Mouse (Mus musculus): ENCODE data around the gene Mrpl52. TPM values are rescaled to one million over a fixed set of nuclear protein-coding genes. Genes with fewer than 3 reads are reported as not detected.

The Mrpl52 gene
- polyA plus RNA-seq, 2 experiments: 177 to 218 TPM

DNA sequence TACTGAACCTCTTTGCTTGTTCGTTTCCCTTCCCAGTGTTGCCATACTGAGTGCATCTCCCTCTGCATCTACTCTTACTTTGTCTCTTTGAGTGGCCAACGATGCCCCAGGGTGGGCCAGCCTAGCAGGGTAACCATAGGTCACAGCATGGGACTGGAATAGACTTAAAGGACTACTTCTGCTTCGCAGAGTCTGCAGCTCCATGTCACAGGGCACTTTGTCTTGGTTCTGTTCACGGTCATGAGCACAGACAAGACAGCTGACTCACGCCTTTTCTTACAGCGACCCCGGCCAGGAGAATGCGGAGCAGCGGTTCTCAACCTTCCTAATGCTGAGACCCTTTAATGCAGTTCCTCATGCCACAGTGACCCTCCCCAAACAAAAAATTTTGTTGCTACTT is 44.1 kb upstream of the Mrpl52 start:
- no peak overlapping the region for H3K27ac ChIP-seq
- peaks cover 0 to 22% of the 10 kb centered on the region in 2 experiments; a peak in 2 of 4 replicates for H3K4me1 ChIP-seq (replicated peaks; ENCODE audit: control insufficient read depth in 2 of 2, insufficient read depth in 2 of 2, low read length in 1 of 2)

DNA sequence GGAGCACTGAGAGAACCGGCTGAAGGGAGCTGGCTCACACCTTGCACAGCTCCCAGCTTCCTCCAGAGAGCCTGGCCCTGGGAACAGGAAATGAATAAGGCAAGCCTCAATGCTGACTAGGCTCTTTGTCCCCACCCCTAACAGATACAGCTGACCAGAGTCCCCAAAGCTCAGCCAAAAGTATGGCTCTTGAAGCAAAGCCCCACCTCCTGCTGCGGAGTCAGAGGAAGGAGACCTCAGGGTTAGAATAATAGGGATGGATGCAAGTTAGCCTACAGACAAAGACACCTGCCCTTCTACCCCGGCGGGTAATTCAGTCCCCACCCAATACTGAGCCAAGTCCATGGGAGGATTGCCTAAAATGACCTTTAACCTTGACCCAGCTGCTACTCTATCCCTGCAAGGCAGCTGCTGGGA is 43.3 kb upstream of the Mrpl52 start:
- TF ChIP-seq CTCF (IDR thresholded peaks at IDR 0.05; ENCODE audit: low read depth): no peak
- TF ChIP-seq EP300 (IDR thresholded peaks at IDR 0.05; ENCODE audit: low read depth): no peak
- ATAC-seq (ENCODE audit: insufficient read depth) (peak; percentile 54), DNase-seq (ENCODE audit: low read depth in 3 of 3, low spot score in 3 of 3) (peak in 1 of 3 experiments; percentile 11)
- H3K9ac ChIP-seq (replicated peaks): no peak overlapping the region
- no peak overlapping the region for H3K4me3 ChIP-seq (ENCODE audit: insufficient read depth in 1 of 2, low read depth in 2 of 2, low read length in 2 of 2)
- no peaks in the 10 kb centered on the region for H3K36me3 ChIP-seq (replicated peaks; ENCODE audit: control insufficient read depth, insufficient read depth, low read depth)
- no peaks in the 10 kb centered on the region for H3K9me3 ChIP-seq (ENCODE audit: control insufficient read depth, low read length)
- 22% methylated on average over 4 of the region's 4 CpGs for WGBS (ENCODE audit: insufficient replicate concordance)
- no peaks in the 10 kb centered on the region for H3K27me3 ChIP-seq (ENCODE audit: control insufficient read depth, insufficient read depth, low read length)
- H3K4me1 ChIP-seq (replicated peaks; ENCODE audit: control insufficient read depth in 2 of 2, insufficient read depth in 2 of 2, low read length in 1 of 2): peaks cover 0 to 22% of the 10 kb centered on the region in 2 experiments; a peak in 2 of 4 replicates
- no peak overlapping the region for H3K27ac ChIP-seq
- H3K4me2 ChIP-seq (ENCODE audit: low read depth): no peak overlapping the region

More for the DNA sequence above, 44.1 kb upstream of the Mrpl52 start:
- no peak for ATAC-seq (ENCODE audit: insufficient read depth)
- Histone ChIP-seq H3K4me2 (ENCODE audit: low read depth) (no peak overlapping the region), H3K9me3 (ENCODE audit: control insufficient read depth, low read length) (no peaks in the 10 kb centered on the region), H3K4me3 (ENCODE audit: insufficient read depth in 1 of 2, low read depth in 2 of 2, low read length in 2 of 2) (no peak overlapping the region), H3K27me3 (ENCODE audit: control insufficient read depth, insufficient read depth, low read length) (no peaks in the 10 kb centered on the region), H3K9ac (replicated peaks) (no peak overlapping the region), H3K36me3 (replicated peaks; ENCODE audit: control insufficient read depth, insufficient read depth, low read depth) (no peaks in the 10 kb centered on the region)
- no peak for TF ChIP-seq CTCF (IDR thresholded peaks at IDR 0.05; ENCODE audit: low read depth)
- WGBS (ENCODE audit: insufficient replicate concordance): 61% methylated on average over 9 of the region's 9 CpGs
- no peak for DNase-seq (ENCODE audit: low read depth in 3 of 3, low spot score in 3 of 3)

- H3K36me3 ChIP-seq (replicated peaks; ENCODE audit: control insufficient read depth, insufficient read depth, low read depth): no peaks in the 10 kb centered on the region
- H3K27me3 ChIP-seq (ENCODE audit: control insufficient read depth, insufficient read depth, low read length): no peaks in the 10 kb centered on the region
- ATAC-seq (ENCODE audit: insufficient read depth) (peak; percentile 22; the same call in 1 of the 2 replicates), DNase-seq (ENCODE audit: low read depth in 3 of 3, low spot score in 3 of 3) (no peak)
- H3K9ac ChIP-seq (replicated peaks): no peak overlapping the region
- 40% methylated on average over 8 of the region's 8 CpGs for WGBS (ENCODE audit: insufficient replicate concordance)
- H3K4me2 ChIP-seq (ENCODE audit: low read depth): no peak overlapping the region
- no peak overlapping the region for H3K27ac ChIP-seq
- H3K4me3 ChIP-seq (ENCODE audit: insufficient read depth in 1 of 2, low read depth in 2 of 2, low read length in 2 of 2): no peak overlapping the region
- no peak; the same call in 1 of the 2 replicates for TF ChIP-seq EP300 (IDR thresholded peaks at IDR 0.05; ENCODE audit: low read depth)
- no peak for TF ChIP-seq CTCF (IDR thresholded peaks at IDR 0.05; ENCODE audit: low read depth)
- no peaks in the 10 kb centered on the region for H3K9me3 ChIP-seq (ENCODE audit: control insufficient read depth, low read length)
- peaks cover 0 to 22% of the 10 kb centered on the region in 2 experiments; a peak in 2 of 4 replicates for H3K4me1 ChIP-seq (replicated peaks; ENCODE audit: control insufficient read depth in 2 of 2, insufficient read depth in 2 of 2, low read length in 1 of 2)
Observed at GRCm38 (mm10) chr14:54384396-54384795, 42.3 kb upstream of the Mrpl52 start.

DNA sequence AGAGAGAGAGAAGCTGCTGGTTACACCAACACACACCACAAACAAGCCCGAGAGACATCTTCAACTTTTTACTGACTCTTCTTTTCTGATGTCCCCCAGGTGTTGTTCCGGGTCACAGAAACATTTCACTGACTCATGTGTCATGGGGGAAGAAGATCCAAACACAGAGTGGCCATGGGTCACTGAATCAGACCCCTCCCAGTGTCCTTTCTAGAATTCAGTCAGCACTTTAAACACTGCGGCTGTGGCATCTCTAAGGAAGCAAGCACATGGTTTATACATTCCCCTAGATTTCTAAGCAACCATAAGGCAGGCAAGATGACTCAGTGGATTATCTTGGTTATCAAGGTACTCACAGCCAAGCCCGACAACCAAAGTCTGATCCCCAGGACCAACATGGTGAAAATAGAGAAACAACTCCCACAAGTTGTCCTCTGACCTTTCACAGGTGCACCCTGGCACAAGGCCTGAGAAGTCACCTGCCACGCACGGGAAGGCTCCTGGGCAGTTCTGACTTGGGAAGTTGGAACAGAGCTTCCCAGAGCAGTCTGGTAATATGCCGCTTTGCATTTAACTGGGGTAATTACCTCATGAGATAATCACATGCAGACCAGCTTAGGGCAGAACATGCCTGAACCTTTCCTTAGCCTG is 40.6 kb upstream of the Mrpl52 start:
- Histone ChIP-seq H3K36me3 (replicated peaks; ENCODE audit: control insufficient read depth, insufficient read depth, low read depth) (no peaks in the 10 kb centered on the region), H3K4me2 (ENCODE audit: low read depth) (no peak overlapping the region), H3K9ac (replicated peaks) (no peak overlapping the region), H3K9me3 (ENCODE audit: control insufficient read depth, low read length) (no peaks in the 10 kb centered on the region), H3K4me1 (replicated peaks; ENCODE audit: control insufficient read depth in 2 of 2, insufficient read depth in 2 of 2, low read length in 1 of 2) (peaks cover 0 to 22% of the 10 kb centered on the region in 2 experiments; a peak in 2 of 4 replicates), H3K27ac (no peak overlapping the region), H3K27me3 (ENCODE audit: control insufficient read depth, insufficient read depth, low read length) (no peaks in the 10 kb centered on the region), H3K4me3 (ENCODE audit: insufficient read depth in 1 of 2, low read depth in 2 of 2, low read length in 2 of 2) (no peak overlapping the region)
- ATAC-seq (ENCODE audit: insufficient read depth): no peak
- DNase-seq (ENCODE audit: low read depth in 3 of 3, low spot score in 3 of 3): no peak
- TF ChIP-seq EP300 (IDR thresholded peaks at IDR 0.05; ENCODE audit: low read depth): no peak
- TF ChIP-seq CTCF (IDR thresholded peaks at IDR 0.05; ENCODE audit: low read depth): no peak
- 61% methylated on average over 7 of the region's 7 CpGs for WGBS (ENCODE audit: insufficient replicate concordance)

DNA sequence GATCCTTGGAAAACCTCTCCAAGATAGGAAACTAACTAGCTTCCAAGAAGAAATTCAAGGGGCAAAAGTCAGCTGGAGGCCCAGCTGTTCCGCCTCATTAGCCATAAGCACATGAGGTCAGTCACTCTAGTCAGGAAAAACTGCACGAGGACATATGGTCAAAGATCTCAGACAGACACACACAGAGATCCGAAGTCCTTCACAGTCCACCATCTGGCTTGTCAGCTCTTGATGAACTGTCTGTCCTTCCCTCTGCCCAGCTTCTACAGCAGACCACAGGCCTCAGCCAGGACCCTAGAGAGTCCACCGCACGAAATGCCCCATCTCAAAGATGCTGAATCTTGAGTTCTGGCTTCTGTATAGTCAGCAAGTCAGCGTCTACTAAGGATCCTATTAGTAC is 39.2 kb upstream of the Mrpl52 start:
- ATAC-seq (ENCODE audit: insufficient read depth): no peak
- H3K9ac ChIP-seq (replicated peaks): no peak overlapping the region
- H3K4me3 ChIP-seq (ENCODE audit: insufficient read depth in 1 of 2, low read depth in 2 of 2, low read length in 2 of 2): no peak overlapping the region
- H3K4me2 ChIP-seq (ENCODE audit: low read depth): no peak overlapping the region
- H3K27ac ChIP-seq: no peak overlapping the region
- no peaks in the 10 kb centered on the region for H3K9me3 ChIP-seq (ENCODE audit: control insufficient read depth, low read length)
- peaks cover 0 to 17% of the 10 kb centered on the region in 2 experiments; a peak in 2 of 4 replicates for H3K4me1 ChIP-seq (replicated peaks; ENCODE audit: control insufficient read depth in 2 of 2, insufficient read depth in 2 of 2, low read length in 1 of 2)
- H3K36me3 ChIP-seq (replicated peaks; ENCODE audit: control insufficient read depth, insufficient read depth, low read depth): no peaks in the 10 kb centered on the region
- no peaks in the 10 kb centered on the region for H3K27me3 ChIP-seq (ENCODE audit: control insufficient read depth, insufficient read depth, low read length)
- no peak for TF ChIP-seq EP300 (IDR thresholded peaks at IDR 0.05; ENCODE audit: low read depth)
- TF ChIP-seq CTCF (IDR thresholded peaks at IDR 0.05; ENCODE audit: low read depth): no peak
- WGBS (ENCODE audit: insufficient replicate concordance): 67% methylated on average over 6 of the region's 6 CpGs
- no peak for DNase-seq (ENCODE audit: low read depth in 3 of 3, low spot score in 3 of 3)

Measured in liver, embryonic 14.5 days (tissue).